Mouse (Mus musculus) hindbrain, embryonic 13.5 days (tissue): ENCODE data around the gene Cct8l1. TPM values are rescaled to one million over a fixed set of nuclear protein-coding genes. Genes with fewer than 3 reads are reported as not detected.

Source experiments
- ATAC-seq: fragments of 200-750 bp; cut with Nextera tagmentation; 2 replicates; pipeline ENCODE4 v1.8.0; 2017; ENCODE audit warnings: moderate TSS enrichment; ENCODE audit not compliant: low FRiP score
- H3K27ac ChIP-seq: fragments of 300-500 bp; sonication (generic); 2 replicates; pipeline ENCODE4 v1.5.1; 2015; ENCODE audit warnings: inconsistent platforms, mild to moderate bottlenecking, moderate library complexity
- H3K27me3 ChIP-seq: fragments of 300-500 bp; sonication (generic); 2 replicates; pipeline ENCODE4 v1.6.1; 2015; ENCODE audit warnings: mild to moderate bottlenecking, inconsistent platforms
- H3K36me3 ChIP-seq: fragments of 300-500 bp; sonication (generic); 2 replicates; pipeline ENCODE4 v1.6.1; 2015; ENCODE audit warnings: mild to moderate bottlenecking, inconsistent platforms
- H3K4me1 ChIP-seq: fragments of 300-500 bp; sonication (generic); replicated peaks from 2 replicates; pipeline ENCODE4 v1.6.1; 2015; ENCODE audit warnings: inconsistent platforms
- H3K4me2 ChIP-seq: fragments of 300-500 bp; sonication (generic); 2 replicates; pipeline ENCODE4 v1.6.1; 2015; ENCODE audit warnings: inconsistent platforms, mild to moderate bottlenecking, moderate library complexity
- H3K4me3 ChIP-seq: fragments of 300-500 bp; sonication (generic); 2 replicates; pipeline ENCODE4 v1.5.1; 2015; ENCODE audit warnings: mild to moderate bottlenecking, inconsistent platforms
- H3K9ac ChIP-seq: fragments of 300-500 bp; sonication (generic); 2 replicates; pipeline ENCODE4 v1.6.1; 2015; ENCODE audit warnings: mild to moderate bottlenecking, inconsistent platforms
- H3K9me3 ChIP-seq: fragments of 300-500 bp; sonication (generic); 2 replicates; pipeline ENCODE4 v1.6.1; 2016; ENCODE audit warnings: inconsistent platforms
- whole genome bisulfite sequencing: fragments of 180-500 bp; shearing (Covaris S2); methylation state at CpG from one replicate; pipeline ENCODE4 v1.1.7; 2015; 5-methylcytosine and 5-hydroxymethylcytosine counted together
- polyA plus RNA-seq: library from polyadenylated mRNA; unstranded; fragments of >200 nt; fragmentation: Nextera tagmentation; extraction: Ambion mirVana; gene quantifications from 2 replicates; pipeline ENCODE4 v1.2.1, GENCODE M21; 2015

The Cct8l1 gene
- polyA plus RNA-seq, 1 experiment from 2014 or later, result 0.13 TPM

DNA sequence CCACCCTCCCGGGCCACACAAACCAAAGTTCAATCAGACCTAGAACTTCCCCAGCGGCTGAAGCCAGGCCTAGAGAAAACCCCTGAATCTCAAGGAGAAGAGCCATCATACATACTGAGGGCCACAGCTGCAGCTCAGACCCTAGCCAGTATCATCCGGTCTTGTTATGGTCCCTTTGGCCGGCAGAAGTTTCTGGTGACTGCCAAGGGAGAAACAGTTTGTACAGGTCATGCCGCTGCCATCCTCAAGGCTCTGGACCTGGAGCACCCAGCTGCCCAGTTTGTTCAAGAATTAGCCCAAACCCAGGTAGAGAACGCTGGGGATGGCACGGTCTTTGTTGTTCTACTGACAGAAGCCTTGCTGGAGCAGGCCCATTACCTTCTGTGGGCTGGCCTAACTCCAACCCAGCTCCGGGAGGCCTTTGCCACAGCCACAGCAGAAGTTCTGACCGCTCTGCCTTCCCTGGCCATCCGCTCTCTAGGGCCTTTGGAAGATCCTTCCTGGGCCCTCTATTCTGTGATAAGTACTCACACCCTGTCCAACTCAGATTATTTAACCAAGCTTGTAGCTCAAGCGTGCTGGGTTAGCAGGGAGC lies 531 bp downstream of the Cct8l1 start:
- 93% methylated on average over 11 of the region's 11 CpGs for WGBS
- H3K27ac ChIP-seq, result no peak overlapping the region
- H3K36me3 ChIP-seq, result no peaks in the 10 kb centered on the region
- H3K4me1 ChIP-seq, result no peaks in the 10 kb centered on the region
- H3K27me3 ChIP-seq, result no peaks in the 10 kb centered on the region
- H3K9me3 ChIP-seq, result no peaks in the 10 kb centered on the region
- no peak overlapping the region for H3K9ac ChIP-seq
- no peak overlapping the region for H3K4me3 ChIP-seq
- no peak for ATAC-seq
- H3K4me2 ChIP-seq, result no peak overlapping the region

GRCm38 (mm10) chr5:25517550-25517949 lies 1.7 kb downstream of the Cct8l1 start:
- no peak for ATAC-seq
- Histone ChIP-seq H3K36me3 (no peaks in the 10 kb centered on the region), H3K4me3 (no peak overlapping the region), H3K27me3 (no peaks in the 10 kb centered on the region), H3K9ac (no peak overlapping the region), H3K9me3 (no peaks in the 10 kb centered on the region), H3K4me1 (no peaks in the 10 kb centered on the region), H3K27ac (no peak overlapping the region), H3K4me2 (no peak overlapping the region)
- WGBS, result 88% methylated on average over 5 of the region's 5 CpGs

DNA sequence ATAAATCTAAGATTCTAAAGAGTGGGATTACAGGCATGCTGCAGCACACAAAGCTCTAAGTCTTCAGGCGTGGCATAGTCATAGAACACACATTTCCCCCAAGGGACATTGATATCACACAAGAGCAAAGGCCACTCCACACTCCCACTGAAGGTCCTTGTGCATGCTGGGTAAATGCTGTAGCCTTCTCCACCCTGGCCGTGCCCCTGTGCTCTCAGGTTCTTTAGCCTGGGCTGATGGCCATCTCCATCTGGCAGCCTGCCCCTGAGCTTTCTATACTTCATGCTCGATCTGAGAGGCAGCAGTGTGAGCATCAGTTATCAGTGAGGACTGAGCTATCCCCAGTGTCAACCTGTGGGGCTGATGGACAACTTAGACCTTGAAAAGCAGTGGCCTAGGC lies 4.0 kb downstream of the Cct8l1 start:
- H3K4me2 ChIP-seq, result no peak overlapping the region
- H3K27ac ChIP-seq, result no peak overlapping the region
- no peak for ATAC-seq
- H3K36me3 ChIP-seq, result no peaks in the 10 kb centered on the region
- H3K4me1 ChIP-seq, result no peaks in the 10 kb centered on the region
- H3K27me3 ChIP-seq, result no peaks in the 10 kb centered on the region
- 79% methylated on average over 3 of the region's 3 CpGs for WGBS
- H3K9ac ChIP-seq, result no peak overlapping the region
- no peak overlapping the region for H3K4me3 ChIP-seq
- no peaks in the 10 kb centered on the region for H3K9me3 ChIP-seq

- no peak overlapping the region for H3K9ac ChIP-seq
- no peaks in the 10 kb centered on the region for H3K36me3 ChIP-seq
- no peaks in the 10 kb centered on the region for H3K27me3 ChIP-seq
- H3K4me1 ChIP-seq, result no peaks in the 10 kb centered on the region
- no peak overlapping the region for H3K27ac ChIP-seq
- WGBS, result 89% methylated on average over 5 of the region's 5 CpGs
- no peaks in the 10 kb centered on the region for H3K9me3 ChIP-seq
- H3K4me3 ChIP-seq, result no peak overlapping the region
- H3K4me2 ChIP-seq, result no peak overlapping the region
- no peak for ATAC-seq
Observed at GRCm38 (mm10) chr5:25521461-25521860, 5.6 kb downstream of the Cct8l1 start.

GRCm38 (mm10) chr5:25526116-25526515 lies 10.2 kb downstream of the Cct8l1 start:
- H3K27me3 ChIP-seq, result no peaks in the 10 kb centered on the region
- 55% methylated on average over 5 of the region's 5 CpGs for WGBS
- H3K9ac ChIP-seq, result no peak overlapping the region
- H3K4me3 ChIP-seq, result no peak overlapping the region
- peaks cover 9% of the 10 kb centered on the region; the same call in 1 of the 2 replicates for H3K4me1 ChIP-seq
- H3K4me2 ChIP-seq, result no peak overlapping the region
- ATAC-seq, result no peak
- H3K27ac ChIP-seq, result no peak overlapping the region
- H3K36me3 ChIP-seq, result no peaks in the 10 kb centered on the region
- H3K9me3 ChIP-seq, result no peaks in the 10 kb centered on the region

- Histone ChIP-seq H3K27me3 (no peaks in the 10 kb centered on the region), H3K4me1 (peaks cover 9% of the 10 kb centered on the region; the same call in 1 of the 2 replicates), H3K9ac (no peak overlapping the region; the same call in 1 of the 2 replicates), H3K36me3 (no peaks in the 10 kb centered on the region), H3K9me3 (no peaks in the 10 kb centered on the region), H3K4me3 (no peak overlapping the region), H3K27ac (no peak overlapping the region), H3K4me2 (no peak overlapping the region)
- no peak for ATAC-seq
- WGBS, result 34% methylated on average over 4 of the region's 4 CpGs
Observed at GRCm38 (mm10) chr5:25526926-25527325, 11.1 kb downstream of the Cct8l1 start.

GRCm38 (mm10) chr5:25527971-25528370 lies 12.1 kb downstream of the Cct8l1 start:
- no peaks in the 10 kb centered on the region for H3K9me3 ChIP-seq
- H3K9ac ChIP-seq, result no peak overlapping the region
- no peak for ATAC-seq
- no peaks in the 10 kb centered on the region for H3K36me3 ChIP-seq
- H3K4me2 ChIP-seq, result no peak overlapping the region
- H3K4me3 ChIP-seq, result no peak overlapping the region
- no peaks in the 10 kb centered on the region for H3K27me3 ChIP-seq
- H3K4me1 ChIP-seq, result peaks cover 14% of the 10 kb centered on the region; the same call in 1 of the 2 replicates
- 72% methylated on average over 1 of the region's 1 CpGs for WGBS
- H3K27ac ChIP-seq, result no peak overlapping the region

DNA sequence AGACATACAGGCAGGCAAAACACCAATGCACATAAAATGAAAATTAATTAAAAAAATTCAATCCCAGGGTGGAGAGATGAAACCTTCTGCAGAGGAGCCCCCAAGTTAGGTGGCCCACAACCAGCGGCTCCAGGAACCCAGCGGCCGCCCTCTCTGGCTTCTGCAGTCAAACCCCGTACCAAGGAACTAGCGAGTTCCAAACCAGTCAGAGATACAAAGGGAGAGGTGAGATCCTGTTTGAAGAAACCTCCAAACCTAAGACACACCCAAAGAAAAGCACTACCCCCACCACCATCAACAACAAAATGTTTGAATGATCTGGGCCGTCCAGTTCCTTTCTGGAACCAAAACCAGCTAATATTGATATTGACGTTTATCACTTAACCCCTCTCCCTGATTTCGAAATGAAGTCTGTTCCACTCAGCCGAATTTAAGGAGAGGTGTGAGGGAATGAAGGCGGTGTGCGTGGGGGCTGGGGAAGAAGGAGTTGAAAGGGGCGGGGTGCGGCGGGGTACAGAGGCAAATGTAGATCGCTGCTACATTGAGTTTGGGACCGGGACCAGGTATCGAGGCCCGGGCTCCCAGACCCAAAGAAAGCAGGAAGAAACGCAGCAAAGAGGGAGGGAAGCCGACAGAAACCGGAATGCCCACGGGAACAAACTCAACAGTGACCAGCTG lies 13.1 kb downstream of the Cct8l1 start:
- ATAC-seq, result peak; percentile 66
- Histone ChIP-seq H3K36me3 (no peaks in the 10 kb centered on the region), H3K4me2 (peak overlapping the region; percentile 63), H3K9me3 (no peaks in the 10 kb centered on the region), H3K4me3 (peak overlapping the region; percentile 67), H3K4me1 (peaks cover 14% of the 10 kb centered on the region; the same call in 1 of the 2 replicates), H3K27me3 (no peaks in the 10 kb centered on the region), H3K9ac (peak overlapping the region; percentile 85), H3K27ac (peak overlapping the region; percentile 72)
- WGBS, result 8% methylated on average over 22 of the region's 22 CpGs

DNA sequence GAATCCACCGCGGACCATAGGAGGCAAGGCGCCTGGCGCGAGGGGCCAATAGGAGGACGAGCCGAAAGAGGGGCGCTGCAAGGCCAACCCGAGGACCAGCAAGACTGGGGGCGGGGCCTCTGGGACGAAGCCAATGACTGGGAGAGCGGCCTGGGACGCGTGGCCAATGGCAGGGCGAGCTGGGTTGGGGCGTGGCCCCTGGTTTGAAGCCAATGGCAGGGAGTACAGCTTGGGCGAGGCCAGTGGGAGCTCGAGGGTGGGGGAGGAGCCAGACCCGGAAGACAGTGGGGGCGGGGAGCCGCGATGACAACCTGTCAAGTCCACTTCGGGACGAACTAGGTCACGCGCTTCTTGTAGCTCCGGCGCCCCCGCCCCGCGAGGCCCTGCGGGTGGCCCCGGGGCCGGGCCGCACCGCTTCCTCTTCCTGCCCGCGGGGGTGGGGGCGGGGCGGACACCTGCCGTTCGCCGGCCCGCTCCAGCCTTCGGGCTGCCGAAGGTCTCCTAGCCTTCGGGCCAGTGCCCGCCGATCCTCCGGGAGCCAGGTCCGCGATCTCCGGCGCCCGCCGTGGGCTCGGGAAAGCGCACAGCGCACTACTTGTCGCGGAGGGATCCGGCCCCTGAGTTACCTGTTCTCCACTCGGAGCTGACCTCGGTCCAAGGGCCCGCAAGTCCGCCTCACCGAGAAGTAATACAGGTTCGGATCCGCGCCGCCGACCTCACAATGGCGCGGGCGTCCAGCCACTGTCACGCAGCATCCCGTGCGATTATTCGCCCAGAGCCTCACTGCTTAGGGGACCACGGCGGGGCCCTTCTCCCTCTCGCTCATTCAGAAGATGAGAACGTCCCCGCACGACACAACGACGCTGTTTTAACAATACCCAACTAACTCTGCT lies 13.9 kb downstream of the Cct8l1 start:
- peak overlapping the region; percentile 67 for H3K4me3 ChIP-seq
- peak; percentile 100 for ATAC-seq
- H3K9me3 ChIP-seq, result no peaks in the 10 kb centered on the region
- peaks cover 14% of the 10 kb centered on the region; the same call in 1 of the 2 replicates for H3K4me1 ChIP-seq
- H3K27ac ChIP-seq, result peak overlapping the region; percentile 98
- under 1% methylated on average over 83 of the region's 87 CpGs for WGBS
- H3K36me3 ChIP-seq, result no peaks in the 10 kb centered on the region
- H3K27me3 ChIP-seq, result no peaks in the 10 kb centered on the region
- H3K9ac ChIP-seq, result peak overlapping the region; percentile 85
- peak overlapping the region; percentile 63 for H3K4me2 ChIP-seq

- Histone ChIP-seq H3K4me1 (peaks cover 14% of the 10 kb centered on the region; the same call in 1 of the 2 replicates), H3K9ac (0 out of 2 replicates have a peak overlapping the region, but pooled peaks have one; percentile 85), H3K27me3 (no peaks in the 10 kb centered on the region), H3K4me3 (peak overlapping the region; percentile 67), H3K9me3 (no peaks in the 10 kb centered on the region), H3K27ac (peak overlapping the region; percentile 98), H3K4me2 (peak overlapping the region; percentile 56), H3K36me3 (no peaks in the 10 kb centered on the region)
- 21% methylated on average over 2 of the region's 2 CpGs for WGBS
- ATAC-seq, result no peak
Observed at GRCm38 (mm10) chr5:25530629-25531028, 14.8 kb downstream of the Cct8l1 start.

- H3K4me3 ChIP-seq, result no peak overlapping the region
- WGBS, result 46% methylated on average over 17 of the region's 18 CpGs
- H3K4me2 ChIP-seq, result no peak overlapping the region
- no peaks in the 10 kb centered on the region; the same call in 1 of the 2 replicates for H3K9me3 ChIP-seq
- H3K36me3 ChIP-seq, result no peaks in the 10 kb centered on the region
- no peak overlapping the region for H3K27ac ChIP-seq
- no peak overlapping the region for H3K9ac ChIP-seq
- no peak for ATAC-seq
- no peaks in the 10 kb centered on the region for H3K27me3 ChIP-seq
- peaks cover 5% of the 10 kb centered on the region; the same call in 1 of the 2 replicates for H3K4me1 ChIP-seq
Observed at GRCm38 (mm10) chr5:25532256-25533147, 16.6 kb downstream of the Cct8l1 start.
